Mouse (Mus musculus) limb, embryonic 12.5 days (tissue): ENCODE results near the gene Epdr1. TPM values are rescaled to one million over a fixed set of nuclear protein-coding genes. Genes with fewer than 3 reads are reported as not detected.

Experiments used
- polyA plus RNA-seq: library from polyadenylated mRNA; unstranded; fragments of >200 nt; fragmentation: Nextera tagmentation; extraction: Ambion mirVana; gene quantifications from 2 replicates; pipeline ENCODE4 v1.2.1, GENCODE M21; 2016

Gene Epdr1
- polyA plus RNA-seq, 1 experiment from 2014 or later: 12.8 TPM

Other genes with a start within 250 kb of the Epdr1 start
- gene Stard3nl, start 224.1 kb downstream of the Epdr1 start, polyA plus RNA-seq: 102 and 103 TPM in 2 replicates
- gene Sfrp4, start 3.2 kb upstream of the Epdr1 start, polyA plus RNA-seq: 0.20 and 0.26 TPM in 2 replicates
- not detected in 2 replicates for gene Nme8, start 77.9 kb upstream of the Epdr1 start, polyA plus RNA-seq
- 0.20 and 0.38 TPM in 2 replicates for gene Gpr141, start 204.3 kb upstream of the Epdr1 start, polyA plus RNA-seq